Mouse (Mus musculus) limb, embryonic 14.5 days (tissue): ENCODE results near the gene Slc39a11. TPM values are rescaled to one million over a fixed set of nuclear protein-coding genes. Genes with fewer than 3 reads are reported as not detected.

Source experiments
- ATAC-seq: fragments of 200-750 bp; cut with Nextera tagmentation; 2 replicates; pipeline ENCODE4 v1.8.0; 2017; ENCODE audit warnings: low read depth, moderate number of reproducible peaks, moderate TSS enrichment; ENCODE audit not compliant: low FRiP score
- DNase-seq: peaks from one replicate; pipeline ENCODE4 v3.0.0-alpha.2; 2015; ENCODE audit warnings: low spot score
- H3K27ac ChIP-seq: fragments of 300-500 bp; sonication (generic); replicated peaks from 2 replicates; pipeline ENCODE4 v1.5.1; 2014; ENCODE audit warnings: low read depth, mild to moderate bottlenecking, low read length, moderate library complexity, mixed read lengths
- H3K27me3 ChIP-seq: fragments of 300-500 bp; sonication (generic); 2 replicates; pipeline ENCODE4 v1.6.1; 2014; ENCODE audit warnings: low read length, mixed read lengths; ENCODE audit not compliant: control insufficient read depth, insufficient read depth
- H3K36me3 ChIP-seq: fragments of 300-500 bp; sonication (generic); 2 replicates; pipeline ENCODE4 v1.6.1; 2014; ENCODE audit warnings: mild to moderate bottlenecking, low read length, moderate library complexity, mixed read lengths; ENCODE audit not compliant: control insufficient read depth, insufficient read depth
- H3K4me1 ChIP-seq: fragments of 300-500 bp; sonication (generic); 2 replicates; pipeline ENCODE4 v1.6.1; 2014; ENCODE audit warnings: antibody characterized with exemption, low read length, mixed read lengths; ENCODE audit not compliant: control insufficient read depth, insufficient read depth
- H3K4me2 ChIP-seq: fragments of 300-500 bp; sonication (generic); replicated peaks from 2 replicates; pipeline ENCODE4 v1.6.1; 2014; ENCODE audit warnings: low read depth, mild to moderate bottlenecking, low read length, moderate library complexity; ENCODE audit not compliant: severe bottlenecking
- H3K4me3 ChIP-seq: fragments of 300-500 bp; sonication (generic); replicated peaks from 2 replicates; pipeline ENCODE4 v1.5.1; 2014; ENCODE audit warnings: low read length
- H3K9ac ChIP-seq: fragments of 300-500 bp; sonication (generic); 2 replicates; pipeline ENCODE4 v1.6.1; 2014; ENCODE audit warnings: mild to moderate bottlenecking, low read depth, low read length, moderate library complexity; ENCODE audit not compliant: severe bottlenecking
- H3K9me3 ChIP-seq: fragments of 300-500 bp; sonication (generic); 2 replicates; pipeline ENCODE4 v1.6.1; 2016; ENCODE audit warnings: low read length; ENCODE audit not compliant: control insufficient read depth
- POLR2A ChIP-seq: fragments of 200-500 bp; IDR thresholded peaks from 2 replicates; pipeline ENCODE4 v1.8.0; 2012; ENCODE audit warnings: inconsistent platforms, mild to moderate bottlenecking, moderate library complexity, borderline replicate concordance; ENCODE audit not compliant: insufficient read depth, insufficient read length; ENCODE audit errors: extremely low read depth
- WGBS: fragments of 180-500 bp; shearing (Covaris S2); extraction: QIAGEN DNeasy Blood & Tissue Kit; methylation state at CpG from one replicate; pipeline ENCODE4 v1.1.7; 2014; 5-methylcytosine and 5-hydroxymethylcytosine counted together
- polyA plus RNA-seq, 2 experiments: library from polyadenylated mRNA; depleted of rRNA in 1 of 2; stranded (reverse) in 1 of 2; unstranded in 1 of 2; fragments of >200 nt; fragmentation: Nextera tagmentation in 1 of 2; extraction: Ambion mirVana in 1 of 2; gene quantifications; 2 replicates each; pipeline versions ENCODE4 v1.2.1 to v1.2.3; 2012 to 2014

The Slc39a11 gene
- polyA plus RNA-seq, 2 experiments = 17.2 to 24.5 TPM

DNA sequence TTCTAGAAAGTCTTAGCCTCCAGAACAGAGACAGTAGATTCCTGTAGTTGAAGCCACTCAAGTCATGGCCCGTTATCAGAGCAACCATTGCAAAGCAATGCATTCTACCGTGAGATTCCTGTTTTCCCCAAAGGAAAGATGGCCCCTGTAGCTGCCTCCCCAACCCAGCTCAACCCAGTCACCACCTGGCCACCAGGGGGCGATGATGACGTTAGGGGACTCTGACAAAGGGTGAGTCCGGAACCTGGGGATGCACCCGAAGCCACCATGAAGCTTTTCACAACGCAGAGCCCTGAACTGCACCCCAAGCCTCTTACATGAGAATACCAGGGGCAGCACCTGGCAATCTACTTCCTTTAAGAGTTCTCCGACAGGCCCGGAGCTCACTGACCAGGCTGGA lies 151.0 kb downstream of the Slc39a11 start:
- H3K4me3 ChIP-seq = no peak overlapping the region
- H3K4me1 ChIP-seq = peaks cover 7% of the 10 kb centered on the region; the same call in 1 of the 2 replicates
- no peaks in the 10 kb centered on the region for H3K36me3 ChIP-seq
- no peak overlapping the region for H3K9ac ChIP-seq
- DNase-seq = no peak
- no peaks in the 10 kb centered on the region for H3K9me3 ChIP-seq
- 57% methylated on average over 8 of the region's 9 CpGs for WGBS
- no peak overlapping the region for H3K27ac ChIP-seq
- H3K27me3 ChIP-seq = no peaks in the 10 kb centered on the region
- no peak for TF ChIP-seq POLR2A
- H3K4me2 ChIP-seq = no peak overlapping the region
- no peak for ATAC-seq

DNA sequence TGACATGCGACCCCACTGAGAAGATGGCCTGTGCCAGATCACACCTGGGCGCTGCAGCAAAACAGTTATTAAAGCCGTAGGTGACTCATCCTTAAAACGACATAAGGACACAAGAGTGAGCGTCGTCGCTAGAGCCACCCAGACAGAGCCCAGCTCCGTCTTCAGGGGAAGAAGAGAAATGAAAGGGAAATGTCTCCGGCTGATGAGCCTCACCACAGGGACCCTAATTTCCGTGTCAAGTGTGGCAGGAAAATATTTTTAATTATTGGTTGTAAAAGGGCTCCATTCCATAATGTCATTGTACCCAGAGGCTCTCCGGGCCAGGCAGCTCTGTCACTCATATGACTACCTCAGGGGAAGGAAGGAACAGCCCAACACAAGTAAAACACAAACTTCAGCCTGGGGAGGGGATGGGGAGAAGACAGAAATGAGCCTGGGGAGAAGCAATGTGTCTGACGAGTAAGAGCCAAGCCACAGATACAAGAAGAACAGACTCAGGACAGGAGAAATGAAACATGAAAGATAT lies 155.8 kb downstream of the Slc39a11 start:
- no peak for TF ChIP-seq POLR2A
- Histone ChIP-seq H3K4me2 (no peak overlapping the region), H3K36me3 (no peaks in the 10 kb centered on the region), H3K27me3 (no peaks in the 10 kb centered on the region), H3K9me3 (no peaks in the 10 kb centered on the region), H3K4me1 (peaks cover 7% of the 10 kb centered on the region; the same call in 1 of the 2 replicates), H3K4me3 (no peak overlapping the region), H3K9ac (no peak overlapping the region), H3K27ac (no peak overlapping the region)
- DNase-seq = no peak
- no peak for ATAC-seq
- WGBS = 72% methylated on average over 12 of the region's 12 CpGs

- no peak overlapping the region for H3K4me2 ChIP-seq
- H3K4me3 ChIP-seq = no peak overlapping the region
- H3K4me1 ChIP-seq = 0 out of 2 replicates have a peak, but pooled peaks cover 3% of the 10 kb centered on the region
- H3K27me3 ChIP-seq = no peaks in the 10 kb centered on the region
- no peak overlapping the region for H3K27ac ChIP-seq
- H3K36me3 ChIP-seq = no peaks in the 10 kb centered on the region
- no peak for TF ChIP-seq POLR2A
- no peaks in the 10 kb centered on the region for H3K9me3 ChIP-seq
- H3K9ac ChIP-seq = no peak overlapping the region
- WGBS = 80% methylated on average over 20 of the region's 20 CpGs
- DNase-seq (no peak), ATAC-seq (no peak)
Observed at GRCm38 (mm10) chr11:113490530-113491520, 159.1 kb downstream of the Slc39a11 start.

DNA sequence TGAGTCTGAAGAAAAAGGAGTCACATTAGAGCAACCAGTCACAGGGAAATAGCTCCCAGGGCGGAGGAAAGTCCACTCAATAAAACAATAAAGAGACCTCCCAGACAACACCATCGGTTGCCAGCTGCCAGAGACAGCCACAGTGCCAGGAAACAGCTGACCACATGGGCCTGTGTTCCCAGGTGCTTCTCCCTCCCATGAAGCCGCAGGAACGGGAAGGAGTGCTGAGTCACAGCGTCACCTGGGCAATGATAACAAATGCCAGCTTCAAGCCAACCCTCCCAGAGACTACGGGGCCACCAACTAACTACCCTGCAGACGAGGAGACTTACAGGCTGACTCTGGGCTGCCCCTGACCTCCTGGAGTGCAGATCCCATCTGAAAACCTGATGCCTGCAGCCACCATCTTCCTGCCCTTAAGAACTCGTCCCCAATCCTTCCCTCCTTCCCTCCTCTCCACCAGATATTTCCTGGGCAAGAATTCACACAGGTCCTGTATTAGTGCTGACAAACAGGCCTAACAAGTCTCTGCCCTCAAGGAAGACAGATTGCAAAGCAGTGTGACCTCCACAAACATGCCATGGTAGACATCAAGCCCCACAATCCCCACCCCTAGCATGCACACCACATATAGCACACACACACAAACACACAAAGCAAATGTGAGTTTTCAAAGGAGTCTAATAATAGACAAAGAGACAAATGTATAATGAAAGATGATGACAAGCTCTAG lies 162.1 kb downstream of the Slc39a11 start:
- DNase-seq (no peak), ATAC-seq (no peak)
- Histone ChIP-seq H3K9ac (no peak overlapping the region), H3K4me2 (no peak overlapping the region), H3K27ac (no peak overlapping the region), H3K9me3 (no peaks in the 10 kb centered on the region), H3K4me1 (no peaks in the 10 kb centered on the region), H3K27me3 (no peaks in the 10 kb centered on the region), H3K36me3 (no peaks in the 10 kb centered on the region), H3K4me3 (no peak overlapping the region)
- TF ChIP-seq POLR2A = no peak
- 32% methylated on average over 8 of the region's 8 CpGs for WGBS

GRCm38 (mm10) chr11:113484037-113484436 lies 165.8 kb downstream of the Slc39a11 start:
- Histone ChIP-seq H3K27ac (no peak overlapping the region), H3K9me3 (no peaks in the 10 kb centered on the region), H3K36me3 (no peaks in the 10 kb centered on the region), H3K4me1 (no peaks in the 10 kb centered on the region), H3K27me3 (no peaks in the 10 kb centered on the region), H3K4me2 (no peak overlapping the region), H3K4me3 (no peak overlapping the region), H3K9ac (no peak overlapping the region)
- DNase-seq (no peak), ATAC-seq (no peak)
- WGBS = 89% methylated on average over 10 of the region's 10 CpGs
- TF ChIP-seq POLR2A = no peak
